Mouse (Mus musculus) 416B (cell line): ENCODE results near the gene Mob1a.
"Not testable (repeated sequence)": the region's sequence is repeated elsewhere in the genome, so short reads cannot be mapped to it uniquely, and the experiment has no call there.

Experiments
- DNase-seq: peaks from one replicate; pipeline ENCODE4 v3.0.0; 2011; ENCODE audit warnings: low read depth

Mob1a gene

DNA sequence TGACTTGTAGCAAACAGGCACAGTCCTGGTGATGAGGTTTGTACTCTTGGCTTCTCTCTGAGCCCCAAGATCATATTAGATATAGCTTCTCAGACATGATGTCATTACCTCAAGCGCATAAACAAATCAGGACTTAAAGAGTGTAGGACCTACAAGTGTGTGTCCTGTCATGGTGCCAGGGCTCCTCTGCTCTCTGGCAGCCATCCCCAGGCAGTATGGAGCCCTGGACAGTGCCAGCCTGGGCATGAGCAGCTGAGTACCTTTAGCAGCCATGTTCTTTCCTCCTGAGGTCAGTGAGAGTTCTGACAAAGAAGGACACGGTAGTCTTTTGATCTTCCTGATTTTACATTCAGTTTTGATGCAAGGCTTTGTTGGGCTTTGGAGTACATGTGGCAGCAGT lies 17.1 kb downstream of the Mob1a start:
- no peak for DNase-seq

DNA sequence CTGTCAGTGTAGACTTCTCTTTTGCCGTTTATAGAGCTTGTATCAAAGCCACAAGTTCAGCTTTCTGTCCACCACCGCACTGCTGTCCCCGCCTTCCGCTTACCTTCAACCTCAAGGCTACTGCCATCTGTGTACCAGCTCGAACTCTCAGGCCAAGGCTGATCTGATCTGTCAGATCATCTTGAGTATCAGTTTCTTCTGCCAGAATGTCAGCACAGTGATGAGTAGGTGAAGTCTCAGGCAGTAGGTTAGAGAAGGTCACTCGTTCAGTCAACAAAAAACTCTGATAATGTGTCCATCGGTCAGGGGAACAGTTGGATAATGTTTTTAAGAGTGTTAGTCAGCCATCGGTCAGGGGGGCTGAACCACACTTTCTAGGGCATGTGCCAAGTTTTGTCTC lies 19.5 kb downstream of the Mob1a start:
- DNase-seq = not testable (repeated sequence)

DNA sequence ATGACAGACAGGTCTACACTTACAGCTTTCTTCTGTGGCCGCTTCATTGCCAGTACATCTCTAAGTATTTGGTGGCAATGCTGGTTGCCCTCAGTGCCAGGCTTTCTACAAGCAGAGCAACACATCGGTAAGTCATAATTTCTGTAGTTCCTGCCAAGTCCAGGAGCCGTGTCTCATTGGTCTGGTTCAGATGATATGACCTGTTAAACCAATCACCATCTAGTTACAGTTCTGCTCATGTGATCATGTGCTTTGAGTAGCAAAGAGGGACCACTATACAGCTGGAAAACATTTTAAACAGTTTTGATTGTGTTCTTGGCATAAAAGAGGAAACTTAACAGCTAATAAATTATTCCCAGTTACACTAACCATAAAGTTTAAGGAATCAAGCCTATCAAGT lies 22.1 kb downstream of the Mob1a start:
- no peak for DNase-seq

DNA sequence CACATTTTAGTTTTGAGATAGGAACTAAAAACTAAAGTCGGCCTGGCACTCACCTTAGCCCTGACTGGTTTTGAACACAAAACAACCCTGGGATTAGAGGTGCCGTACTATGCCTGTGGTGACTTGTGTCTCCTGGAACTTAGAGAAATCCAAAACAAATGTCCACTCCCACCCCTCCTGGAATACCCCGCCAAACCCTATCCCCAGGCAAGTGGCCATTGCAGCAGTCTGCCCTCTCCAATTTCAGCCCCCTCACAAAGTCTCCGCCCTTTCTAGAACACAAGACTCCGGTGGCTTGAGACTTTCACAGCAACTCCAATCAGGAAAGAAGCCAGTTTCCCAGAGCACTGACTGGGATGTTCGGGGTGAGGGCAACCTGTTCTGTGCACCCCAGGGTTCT lies 23.1 kb downstream of the Mob1a start, which contains the start of gene Bola3:
Bola3 (plus strand) TSS at position 275 of the 400 bp plus-strand sequence.
- peak; percentile 72 for DNase-seq

GRCm38 (mm10) chr6:83349274-83349958 lies 23.6 kb downstream of the Mob1a start:
- peak; percentile 77 for DNase-seq

DNA sequence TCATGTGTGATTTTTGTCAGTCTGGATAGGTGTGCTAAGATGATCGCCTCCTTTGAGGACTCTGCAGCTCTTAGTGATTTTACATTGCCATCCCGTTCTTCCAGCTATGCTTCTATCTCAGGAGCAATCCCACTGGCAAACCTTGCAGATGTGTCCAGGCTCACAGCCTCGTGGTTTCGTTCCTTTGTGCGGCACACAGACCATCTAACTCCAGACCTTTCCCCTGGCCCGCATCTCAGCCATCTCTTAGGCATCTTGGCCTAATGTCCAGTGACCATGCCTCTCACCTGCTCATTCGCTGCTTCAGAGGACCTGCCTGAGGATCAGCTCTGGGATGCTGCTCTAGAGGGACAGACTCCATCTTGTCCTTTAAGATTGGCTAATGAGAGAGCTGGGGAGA lies 24.4 kb downstream of the Mob1a start:
- no peak for DNase-seq

- DNase-seq = no peak
Observed at GRCm38 (mm10) chr6:83350851-83351405, 25.1 kb downstream of the Mob1a start.

- DNase-seq = no peak
Observed at GRCm38 (mm10) chr6:83351490-83352160, 25.8 kb downstream of the Mob1a start.

- DNase-seq = no peak
Observed at GRCm38 (mm10) chr6:83352666-83353410, 27.0 kb downstream of the Mob1a start.

- DNase-seq = no peak
Observed at GRCm38 (mm10) chr6:83354856-83355781, 29.3 kb downstream of the Mob1a start.

DNA sequence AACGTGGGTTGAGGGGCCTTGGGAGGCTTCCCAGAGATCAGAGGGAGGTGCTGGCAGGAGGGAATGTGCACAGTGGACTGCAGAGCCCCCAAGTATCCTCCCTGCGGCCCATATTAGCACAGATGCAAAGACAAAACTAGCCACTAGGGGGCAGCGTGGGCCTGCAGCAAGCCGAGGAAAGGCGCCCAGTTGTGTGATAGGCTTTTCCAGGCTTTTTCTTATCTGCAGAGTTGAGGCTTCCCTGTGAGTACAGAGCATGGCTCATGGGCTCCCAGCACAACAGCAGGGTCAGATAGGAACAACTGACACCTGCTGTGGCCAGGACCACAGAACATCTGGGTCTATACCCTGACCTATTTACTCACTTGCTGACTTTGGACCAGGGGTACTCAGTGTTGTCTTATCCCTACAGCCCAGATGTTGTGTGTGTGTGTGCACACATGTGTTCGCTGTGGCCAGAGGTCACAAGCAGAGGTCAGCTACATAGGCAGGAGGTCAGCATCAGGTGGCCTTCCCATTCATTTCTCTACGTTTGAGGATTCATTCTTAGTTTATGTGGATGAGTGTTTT lies 30.8 kb downstream of the Mob1a start:
- DNase-seq = peak; percentile 77

- DNase-seq = no peak
Observed at GRCm38 (mm10) chr6:83357436-83357835, 31.6 kb downstream of the Mob1a start.

GRCm38 (mm10) chr6:83361523-83362248 lies 35.9 kb downstream of the Mob1a start:
- no peak for DNase-seq

GRCm38 (mm10) chr6:83363075-83363474 lies 37.3 kb downstream of the Mob1a start:
- no peak for DNase-seq

DNA sequence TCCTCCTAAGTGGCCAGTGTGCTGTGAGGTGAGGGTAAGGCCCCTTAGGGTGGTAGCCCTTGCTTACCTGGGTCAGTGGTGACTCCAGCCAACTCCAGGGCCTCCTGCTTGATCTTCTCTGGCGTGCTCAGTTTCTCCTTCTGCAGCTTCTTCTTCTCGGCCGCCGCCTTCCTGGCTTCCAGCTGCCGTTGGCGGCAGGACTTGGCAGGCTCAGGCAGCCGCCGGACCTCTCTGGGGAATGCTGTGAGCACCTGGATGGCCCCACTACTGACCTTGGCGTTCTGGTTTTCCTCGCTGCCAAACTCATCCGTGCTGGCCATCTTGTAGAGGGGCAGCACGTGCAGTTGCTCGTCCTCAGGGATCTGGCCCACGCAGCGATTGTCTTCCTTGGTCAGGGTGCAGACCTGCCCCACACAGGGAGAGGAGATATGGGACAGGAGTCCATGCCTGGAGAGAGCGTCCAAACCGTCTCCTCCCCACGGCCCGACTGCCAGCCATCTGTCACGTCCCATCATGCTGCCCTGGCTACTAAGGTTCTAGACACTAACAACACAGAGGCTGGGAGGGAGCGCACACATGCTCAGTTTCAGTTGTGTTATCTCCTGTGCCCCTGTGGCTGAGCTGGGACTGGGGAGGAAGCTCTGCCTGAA lies 44.6 kb downstream of the Mob1a start:
- no peak for DNase-seq

DNA sequence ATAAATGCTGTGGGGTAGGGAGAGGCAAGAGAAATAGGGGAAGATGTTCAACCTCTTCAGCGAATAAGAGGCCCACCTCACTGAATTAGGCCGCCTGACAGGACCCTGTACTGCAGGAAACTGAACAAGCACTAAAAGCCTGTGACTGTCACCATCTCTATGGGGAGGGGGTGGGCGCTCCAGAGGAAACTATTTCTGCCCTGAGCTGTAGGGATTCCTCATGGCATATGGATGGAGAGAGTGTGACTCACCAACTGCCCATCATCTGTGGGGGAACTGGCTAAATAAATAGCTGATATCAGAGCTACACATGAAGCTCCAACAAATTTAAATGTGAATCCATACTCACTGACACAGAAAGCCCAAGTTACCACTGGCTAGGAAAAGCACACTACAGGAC lies 45.5 kb downstream of the Mob1a start:
- no peak for DNase-seq

DNA sequence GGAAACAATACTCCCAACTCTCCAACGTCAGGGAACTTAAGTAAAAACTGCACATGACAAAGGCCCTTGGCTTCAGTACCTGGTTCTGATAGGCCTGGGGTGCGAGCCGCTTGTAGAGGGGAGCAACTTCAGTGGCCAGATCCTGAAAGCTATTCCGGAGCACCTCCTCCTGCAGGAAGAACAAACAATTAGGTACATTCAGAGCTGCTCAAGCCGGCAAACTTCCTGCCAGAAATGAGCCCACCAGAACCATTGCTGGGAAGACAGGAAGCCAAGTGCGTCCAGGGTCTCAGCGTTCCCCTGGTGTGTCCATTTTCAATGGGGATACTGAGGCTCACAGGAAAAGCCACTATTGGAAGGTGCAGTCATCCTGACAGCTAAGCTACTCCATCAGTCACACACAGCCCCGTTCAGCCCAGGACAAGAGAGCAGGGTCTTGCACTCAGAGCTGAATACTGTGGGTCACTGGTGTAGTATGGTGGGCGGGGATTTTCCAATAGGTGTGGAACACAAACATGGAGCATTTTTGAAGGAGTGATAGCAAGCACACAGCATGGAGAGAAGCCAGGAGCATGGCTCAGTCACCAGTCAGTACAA lies 48.0 kb downstream of the Mob1a start:
- no peak for DNase-seq

DNA sequence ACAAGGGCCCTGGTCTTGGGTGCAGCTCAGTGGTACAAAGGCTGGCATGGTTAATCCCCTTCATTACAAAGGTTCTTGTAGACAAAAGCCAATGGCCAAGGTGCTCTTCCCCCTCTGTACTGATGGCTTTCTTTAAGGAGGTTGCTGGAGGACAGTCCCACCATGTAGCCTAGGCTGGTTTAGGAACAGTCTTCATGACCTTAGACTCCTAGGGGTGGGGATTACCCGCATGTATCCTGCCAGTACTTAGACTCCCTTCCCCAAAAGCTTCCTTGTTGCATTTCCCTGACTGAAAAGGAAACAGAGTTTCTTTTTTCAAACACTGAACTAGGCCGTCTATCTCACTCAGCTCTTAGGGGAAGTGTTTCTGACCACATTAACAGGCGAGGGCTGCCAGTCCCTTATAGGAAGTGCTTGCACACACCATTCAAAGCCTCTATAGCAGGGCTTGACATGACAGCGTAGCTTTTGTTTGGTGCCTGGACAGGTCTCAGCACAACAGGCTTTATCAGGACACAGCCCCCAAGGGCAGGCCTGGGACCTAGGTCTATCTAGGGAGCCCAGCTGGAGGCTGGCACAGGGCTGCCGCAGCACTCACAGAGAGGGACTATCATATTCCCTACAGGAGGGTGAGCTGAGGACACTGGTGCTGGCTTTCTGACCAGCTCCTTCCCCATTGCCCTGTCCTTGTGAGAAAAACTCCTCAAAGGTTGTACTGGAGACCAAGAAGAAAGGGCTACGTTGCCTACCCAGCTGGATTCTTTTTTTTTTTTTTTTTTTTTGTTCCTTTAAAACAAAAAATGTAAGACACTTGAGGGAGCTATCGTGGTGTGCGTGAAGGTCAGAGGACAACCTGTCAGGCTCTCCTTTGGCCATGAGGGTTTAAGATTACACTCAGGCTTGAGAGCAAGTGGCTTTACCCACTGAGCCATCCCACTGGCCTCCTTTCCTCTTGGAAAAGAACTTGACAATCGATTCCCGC lies 56.0 kb downstream of the Mob1a start:
- DNase-seq = peak; percentile 82
